Mouse (Mus musculus) thymus, adult 2 months (tissue): Measurements from ENCODE around the gene Rbm20. TPM values are rescaled to one million over a fixed set of nuclear protein-coding genes. Genes with fewer than 3 reads are reported as not detected.

Experiments used
- DNase-seq: peaks from one replicate; pipeline ENCODE4 v3.0.0; 2021
- H3K27ac ChIP-seq: fragments of 200-500 bp; 2 replicates; pipeline ENCODE4 v1.5.1; 2012; ENCODE audit warnings: low read length, control low read depth; ENCODE audit not compliant: control insufficient read depth, insufficient read depth
- H3K27me3 ChIP-seq: fragments of 200-500 bp; 2 replicates; pipeline ENCODE4 v1.6.1; 2012; ENCODE audit warnings: mild to moderate bottlenecking, low read length, moderate library complexity, mixed read lengths; ENCODE audit not compliant: control insufficient read depth, insufficient read depth
- H3K36me3 ChIP-seq: fragments of 200-500 bp; 2 replicates; pipeline ENCODE4 v1.6.1; 2012; ENCODE audit warnings: mild to moderate bottlenecking, low read length, moderate library complexity; ENCODE audit not compliant: control insufficient read depth, insufficient read depth
- H3K4me1 ChIP-seq: fragments of 200-500 bp; replicated peaks from 2 replicates; pipeline ENCODE4 v1.6.1; 2012; ENCODE audit warnings: low read length; ENCODE audit not compliant: control insufficient read depth, insufficient read depth
- H3K4me3 ChIP-seq: fragments of 200-500 bp; 2 replicates; pipeline ENCODE4 v1.5.1; 2012; ENCODE audit warnings: mild to moderate bottlenecking, low read length, control low read depth, moderate library complexity; ENCODE audit not compliant: control insufficient read depth, insufficient read depth
- CTCF ChIP-seq: fragments of 200-500 bp; IDR thresholded peaks from 2 replicates; pipeline ENCODE4 v1.5.1; 2012; ENCODE audit warnings: mild to moderate bottlenecking, control low read depth, low read length, moderate library complexity, borderline replicate concordance; ENCODE audit not compliant: control insufficient read depth, poor library complexity, insufficient read depth; ENCODE audit errors: extremely low read depth
- POLR2A ChIP-seq: fragments of 200-500 bp; IDR thresholded peaks from 2 replicates; pipeline ENCODE4 v1.6.1; 2012; ENCODE audit warnings: mild to moderate bottlenecking, low read length, control low read depth, moderate library complexity; ENCODE audit not compliant: control insufficient read depth, poor library complexity, insufficient read depth; ENCODE audit errors: extremely low read depth
- WGBS: fragments of 180-500 bp; shearing (Covaris S2); methylation state at CpG from one replicate; pipeline ENCODE4 v1.1.7; 2018; 5-methylcytosine and 5-hydroxymethylcytosine counted together
- polyA plus RNA-seq: library from polyadenylated mRNA; depleted of rRNA; stranded (reverse); fragments of >200 nt; gene quantifications from 2 replicates; pipeline ENCODE4 v1.2.3, GENCODE M21; 2012

Gene Rbm20
- polyA plus RNA-seq, 1 experiment, result 9.8 TPM

- 78% methylated on average over 8 of the region's 8 CpGs for WGBS
- DNase-seq, result no peak
- no peaks in the 10 kb centered on the region for H3K4me1 ChIP-seq
- no peaks in the 10 kb centered on the region for H3K27me3 ChIP-seq
- H3K36me3 ChIP-seq, result no peaks in the 10 kb centered on the region
- H3K4me3 ChIP-seq, result no peak overlapping the region
- TF ChIP-seq POLR2A, result no peak
- TF ChIP-seq CTCF, result no peak
- H3K27ac ChIP-seq, result no peak overlapping the region
These were observed 54.7 kb downstream of the Rbm20 start for GRCm38 (mm10) chr19:53731761-53732201.

DNA sequence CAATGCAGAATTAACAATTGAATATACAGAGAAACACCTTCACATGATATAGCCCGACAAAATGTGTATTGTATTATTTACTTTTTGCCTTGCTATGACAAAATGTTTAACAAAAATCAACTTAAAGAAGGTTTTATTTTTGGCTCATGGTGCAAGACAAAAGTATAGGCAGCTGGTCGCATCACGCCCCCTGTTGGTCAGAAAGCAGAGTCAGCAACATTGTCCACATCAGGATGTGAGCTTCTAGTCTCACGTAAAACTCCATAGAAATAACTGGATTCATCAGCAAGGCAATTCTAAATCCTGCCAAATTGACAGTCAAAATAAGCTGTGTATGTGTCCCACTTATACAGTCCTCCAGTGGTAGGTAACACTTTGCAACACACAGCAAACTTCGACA is 57.7 kb downstream of the Rbm20 start:
- Histone ChIP-seq H3K4me3 (no peak overlapping the region), H3K36me3 (no peaks in the 10 kb centered on the region), H3K27ac (no peak overlapping the region), H3K27me3 (no peaks in the 10 kb centered on the region), H3K4me1 (no peaks in the 10 kb centered on the region)
- TF ChIP-seq CTCF (no peak), POLR2A (no peak)
- DNase-seq, result no peak
- 68% methylated on average over 5 of the region's 5 CpGs for WGBS

DNA sequence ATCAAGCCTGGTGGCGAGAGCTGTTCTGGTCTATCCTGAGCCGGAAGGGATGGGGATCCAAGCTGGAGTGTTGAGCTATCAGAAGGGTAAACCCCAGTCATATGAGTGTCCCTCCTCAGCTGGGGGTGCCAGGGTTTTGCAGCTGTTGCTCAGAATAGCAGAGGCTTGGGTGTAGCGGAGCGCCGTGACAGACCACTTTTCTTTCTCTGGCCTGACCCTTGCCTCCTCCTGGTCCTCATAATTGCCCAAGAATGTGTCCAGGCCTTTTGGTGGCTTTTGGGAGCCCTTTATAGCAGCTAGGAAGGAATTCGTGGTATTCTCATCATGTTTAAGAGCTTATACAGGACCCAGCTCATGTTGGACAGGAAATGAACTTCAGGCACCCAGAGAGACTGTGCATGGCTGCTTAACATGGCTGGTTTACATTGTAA is 61.6 kb downstream of the Rbm20 start:
- 86% methylated on average over 6 of the region's 6 CpGs for WGBS

DNA sequence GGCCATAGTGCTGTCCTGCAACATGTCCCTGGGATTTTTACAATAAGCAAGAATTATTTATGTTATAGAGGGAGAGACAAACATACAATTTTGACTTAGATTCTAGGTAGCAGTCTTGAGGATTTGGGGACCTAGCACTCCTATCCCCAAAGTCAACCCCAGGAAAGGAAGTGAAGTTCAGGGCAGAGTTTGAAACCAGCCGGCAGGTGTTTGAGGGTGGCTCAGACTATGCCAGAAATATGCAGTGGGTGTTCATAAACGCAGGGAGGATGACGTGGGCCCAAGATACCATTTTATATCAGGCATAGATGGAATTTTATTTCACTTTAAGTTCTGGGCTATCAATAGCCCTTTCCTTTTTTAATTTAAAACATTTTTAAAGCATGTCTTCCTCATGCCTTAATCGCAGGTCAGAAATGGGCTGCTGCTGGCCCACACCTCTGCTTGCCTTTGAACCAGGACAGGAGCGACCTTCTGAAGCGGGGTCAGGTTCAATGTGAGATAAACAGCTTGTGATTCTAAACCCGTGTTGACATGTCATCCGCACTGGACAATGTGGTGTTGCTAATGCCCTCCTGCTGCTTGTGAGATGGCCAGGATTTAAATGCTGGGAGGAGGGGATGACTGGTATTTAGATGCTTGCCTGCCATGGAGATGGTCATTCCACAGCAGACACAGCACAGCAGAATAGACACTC is 62.6 kb downstream of the Rbm20 start:
- Histone ChIP-seq H3K36me3 (no peaks in the 10 kb centered on the region), H3K4me3 (no peak overlapping the region), H3K4me1 (no peaks in the 10 kb centered on the region), H3K27ac (no peak overlapping the region), H3K27me3 (no peaks in the 10 kb centered on the region)
- DNase-seq, result no peak
- TF ChIP-seq POLR2A (no peak), CTCF (no peak)
- 88% methylated on average over 8 of the region's 8 CpGs for WGBS

More for the DNA sequence above, 61.6 kb downstream of the Rbm20 start:
- Histone ChIP-seq H3K4me1 (no peaks in the 10 kb centered on the region), H3K27me3 (no peaks in the 10 kb centered on the region), H3K36me3 (no peaks in the 10 kb centered on the region), H3K4me3 (no peak overlapping the region), H3K27ac (no peak overlapping the region)
- no peak for DNase-seq
- TF ChIP-seq POLR2A (no peak), CTCF (no peak)

DNA sequence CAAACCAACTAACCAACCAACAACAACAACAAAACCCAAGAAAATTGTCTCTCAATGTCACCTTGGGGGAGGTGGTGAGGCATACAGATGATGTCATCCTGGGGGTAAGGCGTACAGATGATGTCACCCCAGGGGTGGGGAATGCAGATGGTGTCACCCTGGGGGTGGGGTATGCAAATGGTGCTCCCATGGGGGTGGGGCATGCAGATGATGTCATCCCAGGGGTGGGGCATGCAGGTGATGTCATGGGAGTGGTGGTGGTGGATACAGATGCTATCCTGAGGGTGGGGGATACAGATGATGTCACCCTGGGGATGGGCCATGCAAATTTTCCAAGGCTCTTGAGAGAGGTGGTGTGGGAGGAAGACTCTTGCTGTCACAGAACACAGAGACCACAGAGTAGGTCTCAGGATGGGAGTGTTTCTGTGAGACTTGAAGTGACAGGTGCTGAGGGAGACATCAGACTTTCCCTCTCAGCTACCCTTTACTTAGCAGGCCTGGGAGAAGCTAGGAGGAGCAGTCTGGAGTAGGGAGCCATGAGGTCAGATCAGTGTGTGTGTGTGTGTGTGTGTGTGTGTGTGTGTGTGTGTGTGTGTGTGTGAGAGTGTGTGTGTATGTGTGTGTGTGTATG is 63.8 kb downstream of the Rbm20 start:
- DNase-seq, result no peak
- H3K27ac ChIP-seq, result no peak overlapping the region
- no peaks in the 10 kb centered on the region for H3K36me3 ChIP-seq
- WGBS, result 89% methylated on average over 1 of the region's 1 CpGs
- TF ChIP-seq POLR2A (no peak), CTCF (no peak)
- no peaks in the 10 kb centered on the region for H3K27me3 ChIP-seq
- no peaks in the 10 kb centered on the region for H3K4me1 ChIP-seq
- no peak overlapping the region for H3K4me3 ChIP-seq

DNA sequence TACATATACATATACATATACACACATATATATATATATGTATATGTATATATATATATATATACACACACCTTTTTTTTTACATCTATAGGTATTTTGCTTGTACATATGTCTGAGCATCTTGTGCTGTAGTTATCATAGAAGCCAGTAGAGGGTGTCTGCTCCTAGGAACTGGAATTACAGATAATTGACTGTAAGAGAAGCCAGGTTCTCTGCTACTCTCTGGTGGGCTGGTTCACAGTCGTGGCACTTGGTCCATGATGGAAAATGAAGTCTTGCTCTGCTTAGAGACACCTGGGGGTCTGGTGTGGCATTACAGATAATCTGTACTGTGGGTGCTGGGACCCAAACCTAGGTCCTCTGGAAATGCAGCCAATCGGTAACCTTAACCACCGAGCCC is 64.8 kb downstream of the Rbm20 start:
- Histone ChIP-seq H3K4me1 (no peaks in the 10 kb centered on the region), H3K27ac (no peak overlapping the region), H3K36me3 (no peaks in the 10 kb centered on the region), H3K27me3 (no peaks in the 10 kb centered on the region), H3K4me3 (no peak overlapping the region)
- peak; percentile 16 for DNase-seq
- WGBS, result 64% methylated on average over 3 of the region's 3 CpGs
- TF ChIP-seq CTCF, result no peak
- TF ChIP-seq POLR2A, result no peak
